Mouse (Mus musculus) limb, embryonic 12.5 days (tissue): ENCODE results near the gene Zranb2. TPM values are rescaled to one million over a fixed set of nuclear protein-coding genes. Genes with fewer than 3 reads are reported as not detected.
A peak's percentile ranks its signal among the peaks of the same experiment; 100 is the strongest.

Experiments
- ATAC-seq: fragments of 200-750 bp; cut with Nextera tagmentation; 2 replicates; pipeline ENCODE4 v1.8.0; 2017; ENCODE audit warnings: low read depth, moderate TSS enrichment; ENCODE audit not compliant: insufficient number of reproducible peaks, insufficient read depth, low FRiP score, low TSS enrichment
- H3K27ac ChIP-seq: fragments of 300-500 bp; sonication (generic); 2 replicates; pipeline ENCODE4 v1.5.1; 2016; ENCODE audit warnings: mild to moderate bottlenecking, moderate library complexity
- H3K27me3 ChIP-seq: fragments of 300-500 bp; sonication (generic); 2 replicates; pipeline ENCODE4 v1.6.1; 2016; ENCODE audit warnings: mild to moderate bottlenecking, moderate library complexity
- H3K36me3 ChIP-seq: fragments of 300-500 bp; sonication (generic); 2 replicates; pipeline ENCODE4 v1.6.1; 2016; ENCODE audit warnings: mild to moderate bottlenecking, moderate library complexity
- H3K4me1 ChIP-seq: fragments of 300-500 bp; sonication (generic); replicated peaks from 2 replicates; pipeline ENCODE4 v1.6.1; 2016
- H3K4me2 ChIP-seq: fragments of 300-500 bp; sonication (generic); 2 replicates; pipeline ENCODE4 v1.6.1; 2016; ENCODE audit warnings: mild to moderate bottlenecking, moderate library complexity
- H3K4me3 ChIP-seq: fragments of 300-500 bp; sonication (generic); replicated peaks from 2 replicates; pipeline ENCODE4 v1.5.1; 2016; ENCODE audit warnings: mild to moderate bottlenecking
- H3K9ac ChIP-seq: fragments of 300-500 bp; sonication (generic); replicated peaks from 2 replicates; pipeline ENCODE4 v1.6.1; 2016; ENCODE audit warnings: mild to moderate bottlenecking, moderate library complexity
- H3K9me3 ChIP-seq: fragments of 300-500 bp; sonication (generic); 2 replicates; pipeline ENCODE4 v1.6.1; 2016; ENCODE audit warnings: mild to moderate bottlenecking, moderate library complexity
- WGBS: fragments of 180-500 bp; shearing (Covaris S2); methylation state at CpG from one replicate; pipeline ENCODE4 v1.1.7; 2016; 5-methylcytosine and 5-hydroxymethylcytosine counted together
- microRNA counts: library from miRNA; unstranded; fragments of <30 nt; microRNA quantifications from one replicate; lab custom pipeline; 2017
- microRNA-seq: library from miRNA; unstranded; fragments of <30 nt; microRNA quantifications from one replicate; pipeline ENCODE4, GENCODE M21; 2017
- polyA plus RNA-seq: library from polyadenylated mRNA; unstranded; fragments of >200 nt; fragmentation: Nextera tagmentation; extraction: Ambion mirVana; gene quantifications from 2 replicates; pipeline ENCODE4 v1.2.1, GENCODE M21; 2016

Zranb2 gene
- polyA plus RNA-seq, 1 experiment from 2014 or later: 122 TPM

DNA sequence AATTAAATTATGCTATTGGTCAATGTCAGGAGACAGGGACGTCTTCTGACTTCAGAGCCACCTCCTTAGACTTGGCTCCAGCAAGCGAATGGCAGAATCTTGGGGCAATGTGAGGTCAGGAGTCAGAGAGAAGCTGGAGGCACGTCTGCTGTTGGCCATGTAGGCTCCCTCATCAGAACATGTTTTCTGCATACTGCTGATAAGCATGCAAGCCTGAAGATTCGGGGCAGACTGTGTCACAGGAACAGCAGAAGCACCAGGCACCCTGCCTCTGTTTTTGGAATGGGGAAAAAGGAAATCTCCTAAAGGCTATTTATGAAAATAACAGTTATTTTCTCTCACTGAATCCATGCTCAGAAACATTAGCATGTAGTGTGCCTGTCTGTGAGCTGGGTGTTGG, 46.3 kb downstream of the Zranb2 start:
- Histone ChIP-seq H3K27ac (no peak overlapping the region), H3K4me2 (no peak overlapping the region), H3K9ac (no peak overlapping the region), H3K36me3 (no peaks in the 10 kb centered on the region), H3K4me3 (no peak overlapping the region), H3K4me1 (peaks cover 6% of the 10 kb centered on the region), H3K9me3 (no peaks in the 10 kb centered on the region), H3K27me3 (peaks cover 3% of the 10 kb centered on the region; the same call in 1 of the 2 replicates)
- WGBS: 66% methylated on average over 4 of the region's 4 CpGs
- ATAC-seq: no peak

DNA sequence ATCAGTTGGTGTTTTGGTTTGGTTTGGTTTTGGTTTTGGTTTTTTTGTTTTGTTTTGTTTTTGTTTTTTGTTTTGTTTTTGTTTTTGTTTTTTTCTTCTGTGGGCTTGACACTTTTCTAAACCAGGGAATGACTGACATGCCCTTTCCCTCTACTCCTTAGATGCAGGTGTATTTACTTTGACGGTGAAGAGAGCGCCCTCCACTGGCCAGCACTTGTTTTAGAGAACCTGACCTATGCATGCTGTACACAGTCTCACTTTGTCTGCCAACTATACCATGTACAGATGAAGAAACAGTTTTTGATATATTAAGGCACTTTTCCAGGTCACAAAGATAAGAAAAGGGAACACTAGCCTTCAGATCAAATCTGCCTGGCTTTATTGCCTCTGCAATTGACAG, 47.8 kb downstream of the Zranb2 start:
- ATAC-seq: no peak
- peaks cover 6% of the 10 kb centered on the region for H3K4me1 ChIP-seq
- H3K4me3 ChIP-seq: no peak overlapping the region
- H3K27me3 ChIP-seq: peaks cover 3% of the 10 kb centered on the region; the same call in 1 of the 2 replicates
- H3K9me3 ChIP-seq: no peaks in the 10 kb centered on the region
- no peaks in the 10 kb centered on the region for H3K36me3 ChIP-seq
- no peak overlapping the region for H3K9ac ChIP-seq
- H3K27ac ChIP-seq: no peak overlapping the region
- WGBS: 24% methylated on average over 2 of the region's 2 CpGs
- H3K4me2 ChIP-seq: no peak overlapping the region

DNA sequence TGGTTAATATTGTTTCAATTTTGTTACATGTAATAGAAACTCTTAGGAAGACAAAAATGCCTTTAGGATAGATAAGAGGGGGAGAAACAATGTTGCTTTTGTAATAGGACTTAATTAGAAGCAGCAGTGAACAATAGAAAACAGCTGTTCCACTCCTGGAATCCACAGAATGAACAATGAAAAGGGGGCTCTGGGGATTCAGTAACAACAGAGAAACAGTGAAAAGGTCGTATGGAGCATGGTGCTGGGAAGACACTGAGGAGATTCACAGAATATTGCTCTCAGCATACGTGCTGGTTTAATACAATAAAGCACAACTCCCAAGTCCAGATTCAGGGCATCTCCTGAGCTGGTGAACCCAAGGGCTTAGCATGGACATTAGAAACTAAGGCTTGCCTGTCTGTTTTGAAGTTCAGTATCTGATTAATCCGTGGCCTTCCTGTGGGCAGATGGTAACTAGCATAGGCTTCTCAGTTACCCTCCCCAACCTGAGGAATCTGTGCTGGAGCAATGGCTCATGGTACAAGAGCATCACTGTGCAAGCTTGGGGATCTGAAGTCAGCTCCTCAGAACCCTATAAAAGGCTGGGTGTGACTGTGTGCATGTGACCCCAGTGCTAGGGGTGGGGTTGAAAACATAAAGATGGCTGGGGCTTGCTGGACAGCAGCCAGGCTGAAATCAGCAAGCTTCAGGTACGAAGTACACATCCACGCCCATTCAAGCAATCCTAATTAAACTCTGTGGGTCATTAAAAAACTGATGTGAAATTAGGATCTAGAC, 48.9 kb downstream of the Zranb2 start:
- Histone ChIP-seq H3K4me2 (no peak overlapping the region), H3K27ac (no peak overlapping the region), H3K9ac (no peak overlapping the region)

DNA sequence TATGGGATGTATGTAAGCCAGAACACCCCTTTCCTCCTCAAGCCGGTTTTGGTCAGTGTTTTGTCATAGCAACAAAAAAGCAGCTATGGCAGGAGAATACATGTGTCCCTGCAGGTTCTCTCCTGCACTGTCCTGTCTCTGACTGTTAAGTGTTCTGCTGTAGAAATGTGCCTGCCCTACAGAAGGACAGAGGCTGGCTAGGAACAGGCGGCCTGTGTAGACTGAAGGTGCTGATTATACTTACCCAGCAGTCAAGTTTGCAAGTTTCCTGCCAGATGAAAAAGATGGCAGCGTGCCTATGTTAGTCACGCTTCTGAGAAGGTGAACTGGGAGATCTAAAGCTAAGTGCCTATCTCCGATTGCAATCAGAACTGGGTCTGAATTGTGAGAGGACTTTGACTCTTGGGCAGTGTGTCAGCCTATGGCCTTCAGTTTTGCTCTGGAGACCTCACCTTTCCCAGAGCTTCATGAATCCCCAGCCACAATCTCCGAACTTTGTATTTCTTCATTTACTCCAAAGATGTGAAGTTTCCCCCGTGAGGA, 63.9 kb downstream of the Zranb2 start:
- no peak overlapping the region for H3K4me2 ChIP-seq
- H3K4me1 ChIP-seq: no peaks in the 10 kb centered on the region
- H3K36me3 ChIP-seq: no peaks in the 10 kb centered on the region
- no peaks in the 10 kb centered on the region for H3K9me3 ChIP-seq
- ATAC-seq: no peak
- H3K4me3 ChIP-seq: no peak overlapping the region
- no peak overlapping the region for H3K27ac ChIP-seq
- no peak overlapping the region for H3K9ac ChIP-seq
- no peaks in the 10 kb centered on the region for H3K27me3 ChIP-seq
- WGBS: 76% methylated on average over 7 of the region's 7 CpGs

More for the DNA sequence above, 48.9 kb downstream of the Zranb2 start:
- H3K27me3 ChIP-seq: peaks cover 3% of the 10 kb centered on the region; the same call in 1 of the 2 replicates
- H3K36me3 ChIP-seq: no peaks in the 10 kb centered on the region
- H3K4me1 ChIP-seq: peaks cover 6% of the 10 kb centered on the region
- no peaks in the 10 kb centered on the region for H3K9me3 ChIP-seq
- no peak overlapping the region for H3K4me3 ChIP-seq
- WGBS: 47% methylated on average over 5 of the region's 5 CpGs
- ATAC-seq: peak; percentile 64; the same call in 1 of the 2 replicates

MicroRNAs encoded within 50 kb of the gene (microRNA counts, 519-probe panel; counts per million panel counts)
- microRNA mmu-miR-186 (lab: Ali Mortazavi, UCI): not detected

Small RNA genes within 50 kb of the gene (microRNA-seq; reads per million reads assigned to microRNA genes)
- gene Mir186: 378 reads per million, percentile 66 among the genes with 10 or more reads in this experiment

Other genes with a start within 250 kb of the Zranb2 start
- gene Ptger3, start 32.7 kb downstream of the Zranb2 start, polyA plus RNA-seq: 1.5 and 1.7 TPM in 2 replicates